Mouse (Mus musculus): ENCODE measurements around the gene Oas1f. TPM values are rescaled to one million over a fixed set of nuclear protein-coding genes. Genes with fewer than 3 reads are reported as not detected.

The Oas1f gene
- polyA plus RNA-seq, 1 experiment, result not detected

Other genes starting within 250 kb of the Oas1f start
- 15.6 and 17.8 TPM in 2 replicates for gene Rita1, start 234.8 kb upstream of the Oas1f start, polyA plus RNA-seq (2012; rRNA removed)
- 34.2 and 37.0 TPM in 2 replicates for gene Ddx54, start 234.6 kb upstream of the Oas1f start, polyA plus RNA-seq (2012; rRNA removed)
- gene Cfap73, start 213.1 kb upstream of the Oas1f start, polyA plus RNA-seq (2012; rRNA removed), result 0.24 and 0.65 TPM in 2 replicates
- 0.57 and 0.95 TPM in 2 replicates for gene Rasal1, start 198.6 kb upstream of the Oas1f start, polyA plus RNA-seq (2012; rRNA removed)
- 6.1 and 7.0 TPM in 2 replicates for gene Dtx1, start 135.4 kb upstream of the Oas1f start, polyA plus RNA-seq (2012; rRNA removed)
- 3.4 and 5.4 TPM in 2 replicates for gene Oas2, start 97.5 kb upstream of the Oas1f start, polyA plus RNA-seq (2012; rRNA removed)
- gene Oas3, start 69.7 kb upstream of the Oas1f start, polyA plus RNA-seq (2012; rRNA removed), result 0.58 and 0.72 TPM in 2 replicates
- gene Oas1e, start 51.8 kb upstream of the Oas1f start, polyA plus RNA-seq (2012; rRNA removed), result not detected in 2 replicates
- gene Oas1c, start 34.9 kb upstream of the Oas1f start, polyA plus RNA-seq (2012; rRNA removed), result 2.7 and 4.1 TPM in 2 replicates
- not detected in 2 replicates for gene Oas1h, start 14.1 kb downstream of the Oas1f start, polyA plus RNA-seq (2012; rRNA removed)
- gene Oas1g, start 40.2 kb downstream of the Oas1f start, polyA plus RNA-seq (2012; rRNA removed), result 1.4 and 3.0 TPM in 2 replicates
- gene Oas1a, start 60.2 kb downstream of the Oas1f start, polyA plus RNA-seq (2012; rRNA removed), result 4.3 and 5.6 TPM in 2 replicates
- gene Oas1d, start 67.2 kb downstream of the Oas1f start, polyA plus RNA-seq (2012; rRNA removed), result not detected in 2 replicates
- gene Rph3a, start 162.7 kb downstream of the Oas1f start, polyA plus RNA-seq (2012; rRNA removed), result not detected in 2 replicates

Data from gonadal fat pad, adult 2 months (tissue).